Mouse (Mus musculus): ENCODE measurements around the gene Ifna14. TPM values are rescaled to one million over a fixed set of nuclear protein-coding genes. Genes with fewer than 3 reads are reported as not detected.

The Ifna14 gene
- not detected in 2 replicates for polyA plus RNA-seq (2015; fragmentation: Nextera tagmentation; extraction: Ambion mirVana)

DNA sequence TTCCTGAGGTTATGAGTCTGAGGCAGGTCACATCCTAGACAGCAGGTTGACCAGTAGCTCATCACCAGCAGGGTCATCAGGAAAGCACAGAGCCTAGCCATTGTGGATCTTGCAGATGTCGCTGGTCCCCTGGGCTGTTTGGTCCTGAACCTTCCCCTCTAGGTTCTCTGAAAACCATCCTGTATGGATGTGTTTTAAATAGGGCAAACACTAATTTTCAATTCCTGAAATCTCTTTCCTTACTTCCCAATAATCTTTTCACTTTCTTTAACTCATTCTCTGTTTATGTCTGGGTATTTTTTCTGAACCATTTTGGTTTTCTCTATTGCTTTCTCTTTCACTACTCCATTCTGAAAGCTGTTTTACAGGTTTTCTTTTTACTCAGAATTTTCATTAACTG is at the start of gene Ifna14:
Gene Ifna14, minus strand, starts transcription at position 101 of the 400 bp plus-strand sequence.

DNA sequence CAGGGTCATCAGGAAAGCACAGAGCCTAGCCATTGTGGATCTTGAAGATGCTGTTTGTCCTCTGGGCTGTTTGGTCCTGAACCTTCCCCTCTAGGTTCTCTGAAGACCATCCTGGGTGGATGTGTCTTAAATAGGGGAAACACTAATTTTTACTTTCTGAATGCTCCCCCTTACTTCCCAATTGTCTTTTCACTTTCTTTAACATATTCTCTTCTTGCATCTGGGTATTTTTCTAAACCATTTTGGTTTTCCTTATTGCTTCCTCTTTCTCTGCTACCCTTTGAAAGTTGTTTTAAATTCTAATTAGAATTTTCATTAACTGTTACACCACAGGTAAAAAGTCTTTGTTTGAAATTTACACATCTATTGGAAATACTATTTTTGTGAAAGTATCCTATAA is 31.7 kb upstream of the Ifna14 start, which contains the start of gene Ifna12:
Gene Ifna12, minus strand, starts transcription at position 101 of the 400 bp plus-strand sequence.

DNA sequence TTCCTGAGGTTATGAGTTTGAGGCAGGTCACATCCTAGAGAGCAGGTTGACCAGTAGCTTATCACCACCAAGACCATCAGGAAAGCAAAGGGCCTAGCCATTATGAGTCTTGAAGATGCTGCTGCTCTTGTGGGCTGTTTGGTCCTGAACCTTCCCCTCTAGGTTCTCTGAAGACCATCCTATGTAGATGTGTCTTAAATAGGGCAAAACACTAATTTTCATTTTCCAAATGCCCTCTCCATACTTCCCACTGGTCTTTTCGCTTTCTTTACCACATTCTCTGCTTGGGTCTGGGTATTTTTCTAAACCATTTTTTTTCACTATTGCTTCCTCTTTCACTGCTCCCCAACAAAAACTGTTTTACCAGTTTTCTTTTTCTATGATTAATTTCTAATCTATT is 20.7 kb upstream of the Ifna14 start, which contains the start of gene Ifna9:
Gene Ifna9, minus strand, starts transcription at position 101 of the 400 bp plus-strand sequence.

DNA sequence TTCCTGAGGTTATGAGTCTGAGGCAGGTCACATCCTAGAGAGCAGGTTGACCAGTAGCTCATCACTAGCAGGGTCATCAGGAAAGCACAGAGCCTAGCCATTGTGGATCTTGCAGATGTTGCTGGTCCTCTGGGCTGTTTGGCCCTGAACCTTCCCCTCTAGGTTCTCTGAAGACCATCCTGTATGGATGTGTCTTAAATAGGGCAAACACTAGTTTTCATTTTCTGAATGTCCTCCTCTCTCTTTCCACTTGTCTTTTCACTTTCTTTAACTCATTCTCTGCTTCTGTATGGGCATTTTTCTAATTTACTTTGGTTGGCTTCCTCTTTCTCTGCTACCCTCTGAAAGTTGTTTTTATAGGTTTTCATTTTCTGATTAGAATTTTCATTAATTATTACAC is 13.5 kb downstream of the Ifna14 start, which contains the start of gene Ifna15:
Gene Ifna15, minus strand, starts transcription at position 101 of the 400 bp plus-strand sequence.

DNA sequence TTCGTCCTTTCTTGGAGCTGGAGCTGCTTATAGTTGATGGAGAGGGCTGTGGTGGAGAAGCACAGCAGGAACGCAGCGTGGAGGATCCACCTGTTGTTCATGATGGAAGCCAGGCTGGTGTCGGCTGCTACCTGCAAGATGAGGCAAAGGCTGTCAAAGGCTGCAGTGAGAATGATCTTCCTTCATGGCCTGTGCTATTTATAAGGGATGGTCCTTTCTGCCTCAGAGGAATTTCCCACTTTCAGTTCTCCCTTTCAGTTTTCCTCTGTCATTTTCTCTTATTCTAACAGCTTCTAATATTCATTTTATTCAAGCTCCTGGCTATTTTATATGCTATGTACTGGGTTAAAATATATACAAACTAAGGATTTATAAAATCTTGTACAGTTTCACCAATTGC is 48.9 kb downstream of the Ifna14 start, which contains the start of gene Ifnb1:
Gene Ifnb1, minus strand, starts transcription at position 101 of the 400 bp plus-strand sequence.

Other genes starting within 250 kb of the Ifna14 start
- 8.6 and 9.4 TPM in 2 replicates for gene Hacd4, start 132.9 kb downstream of the Ifna14 start, polyA plus RNA-seq (2015; fragmentation: Nextera tagmentation; extraction: Ambion mirVana)
- not detected in 2 replicates for gene Ifnb1, start 49.0 kb downstream of the Ifna14 start, polyA plus RNA-seq (2015; fragmentation: Nextera tagmentation; extraction: Ambion mirVana)
- gene Ifna15, start 13.6 kb downstream of the Ifna14 start, polyA plus RNA-seq (2015; fragmentation: Nextera tagmentation; extraction: Ambion mirVana), result not detected in 2 replicates
- gene Ifna9, start 20.6 kb upstream of the Ifna14 start, polyA plus RNA-seq (2015; fragmentation: Nextera tagmentation; extraction: Ambion mirVana), result not detected in 2 replicates
- gene Ifna12, start 31.6 kb upstream of the Ifna14 start, polyA plus RNA-seq (2015; fragmentation: Nextera tagmentation; extraction: Ambion mirVana), result not detected in 2 replicates
- gene C87499, start 62.6 kb upstream of the Ifna14 start, polyA plus RNA-seq (2015; fragmentation: Nextera tagmentation; extraction: Ambion mirVana), result not detected in 2 replicates
- not detected in 2 replicates for gene Ifna13, start 72.7 kb upstream of the Ifna14 start, polyA plus RNA-seq (2015; fragmentation: Nextera tagmentation; extraction: Ambion mirVana)
- not detected in 2 replicates for gene Ifna16, start 105.1 kb upstream of the Ifna14 start, polyA plus RNA-seq (2015; fragmentation: Nextera tagmentation; extraction: Ambion mirVana)
- gene Ifna2, start 112.1 kb upstream of the Ifna14 start, polyA plus RNA-seq (2015; fragmentation: Nextera tagmentation; extraction: Ambion mirVana), result not detected in 2 replicates
- not detected in 2 replicates for gene Ifnab, start 119.6 kb upstream of the Ifna14 start, polyA plus RNA-seq (2015; fragmentation: Nextera tagmentation; extraction: Ambion mirVana)
- 0.43 and 0.80 TPM in 2 replicates for gene Gm26566, start 150.0 kb upstream of the Ifna14 start, polyA plus RNA-seq (2015; fragmentation: Nextera tagmentation; extraction: Ambion mirVana)
- 46.9 and 55.5 TPM in 2 replicates for gene Klhl9, start 150.7 kb upstream of the Ifna14 start, polyA plus RNA-seq (2015; fragmentation: Nextera tagmentation; extraction: Ambion mirVana)
- gene Gm13271, start 183.1 kb upstream of the Ifna14 start, polyA plus RNA-seq (2015; fragmentation: Nextera tagmentation; extraction: Ambion mirVana), result not detected in 2 replicates
- gene Gm13283, start 188.3 kb upstream of the Ifna14 start, polyA plus RNA-seq (2015; fragmentation: Nextera tagmentation; extraction: Ambion mirVana), result 0.28 TPM in 1 of 2 replicates, not detected in the other
- 0.35 TPM in 1 of 2 replicates, not detected in the other for gene Gm13290, start 202.0 kb upstream of the Ifna14 start, polyA plus RNA-seq (2015; fragmentation: Nextera tagmentation; extraction: Ambion mirVana)
- not detected in 2 replicates for gene Gm13289, start 205.1 kb upstream of the Ifna14 start, polyA plus RNA-seq (2015; fragmentation: Nextera tagmentation; extraction: Ambion mirVana)
- gene Gm13272, start 208.1 kb upstream of the Ifna14 start, polyA plus RNA-seq (2015; fragmentation: Nextera tagmentation; extraction: Ambion mirVana), result not detected in 2 replicates
- not detected in 2 replicates for gene Ifnz, start 210.3 kb upstream of the Ifna14 start, polyA plus RNA-seq (2015; fragmentation: Nextera tagmentation; extraction: Ambion mirVana)
- not detected in 2 replicates for gene Gm13276, start 213.9 kb upstream of the Ifna14 start, polyA plus RNA-seq (2015; fragmentation: Nextera tagmentation; extraction: Ambion mirVana)
- not detected in 2 replicates for gene Gm13277, start 216.8 kb upstream of the Ifna14 start, polyA plus RNA-seq (2015; fragmentation: Nextera tagmentation; extraction: Ambion mirVana)
- gene Gm13278, start 219.8 kb upstream of the Ifna14 start, polyA plus RNA-seq (2015; fragmentation: Nextera tagmentation; extraction: Ambion mirVana), result not detected in 2 replicates
- gene Gm13275, start 222.7 kb upstream of the Ifna14 start, polyA plus RNA-seq (2015; fragmentation: Nextera tagmentation; extraction: Ambion mirVana), result not detected in 2 replicates
- gene Gm13279, start 225.6 kb upstream of the Ifna14 start, polyA plus RNA-seq (2015; fragmentation: Nextera tagmentation; extraction: Ambion mirVana), result not detected in 2 replicates
- 0.70 and 1.2 TPM in 2 replicates for gene Gm13285, start 227.9 kb upstream of the Ifna14 start, polyA plus RNA-seq (2015; fragmentation: Nextera tagmentation; extraction: Ambion mirVana)
- not detected in 2 replicates for gene Gm13287, start 231.5 kb upstream of the Ifna14 start, polyA plus RNA-seq (2015; fragmentation: Nextera tagmentation; extraction: Ambion mirVana)
- gene Gm13288, start 233.7 kb upstream of the Ifna14 start, polyA plus RNA-seq (2015; fragmentation: Nextera tagmentation; extraction: Ambion mirVana), result not detected in 2 replicates
- gene Ifna7, start 244.4 kb upstream of the Ifna14 start, polyA plus RNA-seq (2015; fragmentation: Nextera tagmentation; extraction: Ambion mirVana), result not detected in 2 replicates
- gene Ifna11, start 248.2 kb upstream of the Ifna14 start, polyA plus RNA-seq (2015; fragmentation: Nextera tagmentation; extraction: Ambion mirVana), result not detected in 2 replicates